Mouse (Mus musculus) forebrain, postnatal 0 days (tissue): ENCODE measurements at regions not wholly inside any gene's neighbourhood (a gene's known extent, or its start where the extent isn't known, plus 50 kb on each side); places are given as distances from the start of the nearest gene placed in this dataset.
A peak's percentile ranks its signal among the peaks of the same experiment; 100 is the strongest.

ENCODE experiments used
- ATAC-seq: fragments of 200-750 bp; cut with Nextera tagmentation; 2 replicates; pipeline ENCODE4 v1.8.0; 2017; ENCODE audit warnings: mild to moderate bottlenecking, moderate library complexity
- DNase-seq: peaks from one replicate; pipeline ENCODE4 v3.0.0-alpha.2; 2015
- H3K27ac ChIP-seq: fragments of 300-500 bp; sonication (generic); 2 replicates; pipeline ENCODE4 v1.5.1; 2014; ENCODE audit warnings: low read depth, mild to moderate bottlenecking, antibody characterized with exemption, low read length, moderate library complexity, mixed read lengths
- H3K27me3 ChIP-seq: fragments of 300-500 bp; sonication (generic); 2 replicates; pipeline ENCODE4 v1.6.1; 2014; ENCODE audit warnings: mild to moderate bottlenecking, low read length, mixed read lengths; ENCODE audit not compliant: insufficient read depth
- H3K36me3 ChIP-seq: fragments of 300-500 bp; sonication (generic); 2 replicates; pipeline ENCODE4 v1.6.1; 2014; ENCODE audit warnings: mild to moderate bottlenecking, moderate library complexity; ENCODE audit not compliant: insufficient read depth
- H3K4me1 ChIP-seq: fragments of 300-500 bp; sonication (generic); 2 replicates; pipeline ENCODE4 v1.6.1; 2014; ENCODE audit warnings: antibody characterized with exemption; ENCODE audit not compliant: insufficient read depth
- H3K4me2 ChIP-seq: fragments of 300-500 bp; sonication (generic); 2 replicates; pipeline ENCODE4 v1.6.1; 2014; ENCODE audit warnings: low read depth, mild to moderate bottlenecking, moderate library complexity
- H3K4me3 ChIP-seq: fragments of 300-500 bp; sonication (generic); 2 replicates; pipeline ENCODE4 v1.5.1; 2014; ENCODE audit warnings: low read depth, low read length, mixed read lengths
- H3K9ac ChIP-seq: fragments of 300-500 bp; sonication (generic); 2 replicates; pipeline ENCODE4 v1.6.1; 2014; ENCODE audit warnings: mild to moderate bottlenecking
- H3K9me3 ChIP-seq: fragments of 300-500 bp; sonication (generic); 2 replicates; pipeline ENCODE4 v1.6.1; 2016; ENCODE audit warnings: low read length
- CTCF ChIP-seq: sonication (generic); IDR thresholded peaks from 2 replicates; pipeline ENCODE4 v1.5.1; 2016; ENCODE audit warnings: antibody characterized with exemption, control low read depth, low read depth
- WGBS: fragments of 180-500 bp; shearing (Covaris S2); extraction: QIAGEN DNeasy Blood & Tissue Kit; methylation state at CpG from one replicate; pipeline ENCODE4 v1.1.7; 2014; 5-methylcytosine and 5-hydroxymethylcytosine counted together

DNA sequence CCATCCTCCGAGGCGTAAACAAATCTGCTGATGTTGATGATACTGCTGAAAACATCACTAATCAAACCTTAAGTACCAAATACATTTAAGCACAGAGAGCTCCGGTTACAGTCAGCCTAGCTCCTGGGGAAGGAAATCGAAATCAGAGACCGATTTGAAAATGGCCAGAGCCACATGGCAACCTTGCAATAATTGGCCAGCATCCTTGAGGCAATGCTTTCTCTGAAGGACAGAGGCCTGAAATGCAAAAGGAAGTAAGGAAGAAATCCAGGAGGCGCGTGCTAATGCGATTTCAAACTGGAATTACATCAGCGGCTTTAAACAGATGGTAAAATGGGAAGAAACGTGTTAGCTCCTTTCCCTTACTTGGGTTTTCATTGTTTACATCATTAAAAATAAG, 177.1 kb downstream of the Sec61b start:
- ATAC-seq (no peak), DNase-seq (peak; percentile 30)
- Histone ChIP-seq H3K27me3 (no peaks in the 10 kb centered on the region), H3K4me1 (0 out of 2 replicates have a peak, but pooled peaks cover 5% of the 10 kb centered on the region), H3K9ac (no peak overlapping the region), H3K9me3 (no peaks in the 10 kb centered on the region), H3K4me2 (no peak overlapping the region), H3K27ac (no peak overlapping the region), H3K36me3 (no peaks in the 10 kb centered on the region), H3K4me3 (no peak overlapping the region)
- WGBS = 57% methylated on average over 10 of the region's 10 CpGs
- TF ChIP-seq CTCF = no peak

DNA sequence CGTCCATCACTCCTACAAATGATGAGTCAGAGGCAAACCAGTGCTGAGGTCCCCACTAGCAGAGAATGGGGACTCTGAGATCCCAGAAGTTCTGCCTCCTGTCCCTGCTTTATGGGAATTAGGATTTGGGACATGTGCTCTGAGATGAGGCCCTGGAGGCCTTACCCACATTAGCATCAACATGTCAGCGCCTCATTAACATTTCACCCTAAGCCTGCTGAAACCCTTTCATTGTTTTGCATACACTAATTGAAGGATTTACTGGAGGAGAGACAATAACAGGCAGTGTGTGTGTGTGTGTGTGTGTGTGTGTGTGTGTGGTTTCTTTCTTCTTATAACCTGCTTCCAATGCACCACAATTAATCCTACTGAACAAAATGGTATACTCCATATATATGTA, 178.7 kb downstream of the Sec61b start:
- WGBS = 40% methylated on average over 2 of the region's 2 CpGs
- no peak; the same call in 1 of the 2 replicates for ATAC-seq
- Histone ChIP-seq H3K36me3 (no peaks in the 10 kb centered on the region), H3K27me3 (no peaks in the 10 kb centered on the region), H3K4me3 (no peak overlapping the region), H3K4me2 (no peak overlapping the region), H3K4me1 (0 out of 2 replicates have a peak, but pooled peaks cover 5% of the 10 kb centered on the region), H3K9me3 (no peaks in the 10 kb centered on the region), H3K9ac (no peak overlapping the region), H3K27ac (no peak overlapping the region)
- no peak for TF ChIP-seq CTCF
- DNase-seq = no peak

- 85% methylated on average over 5 of the region's 5 CpGs for WGBS
- Histone ChIP-seq H3K4me2 (no peak overlapping the region), H3K4me3 (no peak overlapping the region), H3K27me3 (no peaks in the 10 kb centered on the region), H3K9ac (no peak overlapping the region), H3K36me3 (no peaks in the 10 kb centered on the region), H3K4me1 (no peaks in the 10 kb centered on the region), H3K27ac (no peak overlapping the region), H3K9me3 (no peaks in the 10 kb centered on the region)
- DNase-seq (no peak), ATAC-seq (no peak)
- TF ChIP-seq CTCF = no peak
Measured at GRCm38 (mm10) chr4:47669519-47669918, 195.1 kb downstream of the Sec61b start.

- Histone ChIP-seq H3K36me3 (no peaks in the 10 kb centered on the region), H3K27ac (no peak overlapping the region), H3K4me2 (no peak overlapping the region), H3K27me3 (no peaks in the 10 kb centered on the region), H3K4me3 (no peak overlapping the region), H3K9me3 (no peaks in the 10 kb centered on the region), H3K4me1 (no peaks in the 10 kb centered on the region), H3K9ac (no peak overlapping the region)
- ATAC-seq (peak; percentile 25; the same call in 1 of the 2 replicates), DNase-seq (no peak)
- WGBS = 78% methylated on average over 3 of the region's 3 CpGs
- TF ChIP-seq CTCF = no peak
Measured at GRCm38 (mm10) chr4:47670476-47670875, 196.0 kb downstream of the Sec61b start.

DNA sequence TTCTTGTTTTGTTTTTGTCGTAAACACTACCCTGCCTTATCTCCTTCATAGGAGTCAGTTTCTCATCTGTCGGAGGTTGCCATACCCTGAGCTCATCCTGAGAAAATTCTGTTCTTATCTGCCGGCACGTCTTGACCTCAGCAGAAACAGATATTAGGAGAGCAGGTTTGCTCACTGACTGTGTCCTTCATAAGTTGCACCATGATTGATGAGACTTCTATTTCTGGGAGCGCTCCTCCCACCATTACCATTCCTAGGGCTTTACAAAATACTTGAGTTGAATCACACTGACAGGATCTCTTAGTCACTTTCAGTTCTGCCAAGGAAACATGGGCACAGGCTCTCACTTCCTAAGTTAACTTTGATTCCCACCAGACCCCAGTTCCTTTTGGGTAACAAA, 196.9 kb downstream of the Sec61b start:
- Histone ChIP-seq H3K27me3 (no peaks in the 10 kb centered on the region), H3K4me1 (no peaks in the 10 kb centered on the region), H3K9ac (no peak overlapping the region), H3K9me3 (no peaks in the 10 kb centered on the region), H3K4me2 (no peak overlapping the region), H3K4me3 (no peak overlapping the region), H3K36me3 (no peaks in the 10 kb centered on the region), H3K27ac (no peak overlapping the region)
- ATAC-seq = no peak
- DNase-seq = no peak
- no peak for TF ChIP-seq CTCF
- WGBS = 98% methylated on average over 5 of the region's 5 CpGs

DNA sequence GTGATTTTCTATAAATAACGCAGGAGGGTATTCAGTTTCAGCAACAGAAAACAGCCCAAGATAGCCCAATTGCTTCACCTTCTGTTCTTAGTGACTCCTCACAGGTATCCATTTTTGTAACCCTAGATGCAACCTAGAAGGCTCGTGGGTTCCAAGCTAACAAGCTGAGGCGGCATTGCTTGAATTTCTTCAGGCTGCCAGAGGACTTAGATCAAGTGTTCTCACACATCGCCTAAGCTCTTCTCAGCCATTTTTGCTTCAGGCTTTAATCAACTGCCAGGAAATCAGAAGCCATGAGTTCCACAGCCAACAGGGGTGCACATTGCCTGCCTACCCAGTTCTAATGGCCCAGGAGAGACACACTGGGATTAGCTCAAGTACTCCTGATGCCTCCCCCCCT, 206.7 kb downstream of the Sec61b start:
- Histone ChIP-seq H3K4me1 (no peaks in the 10 kb centered on the region), H3K36me3 (no peaks in the 10 kb centered on the region), H3K27me3 (no peaks in the 10 kb centered on the region), H3K4me3 (no peak overlapping the region), H3K9ac (no peak overlapping the region), H3K27ac (no peak overlapping the region), H3K4me2 (no peak overlapping the region), H3K9me3 (no peaks in the 10 kb centered on the region)
- ATAC-seq (no peak), DNase-seq (no peak)
- no peak for TF ChIP-seq CTCF
- WGBS = 90% methylated on average over 4 of the region's 4 CpGs

GRCm38 (mm10) chr4:47691207-47691606, 216.7 kb downstream of the Sec61b start:
- no peaks in the 10 kb centered on the region for H3K4me1 ChIP-seq
- no peak overlapping the region for H3K4me2 ChIP-seq
- no peak for TF ChIP-seq CTCF
- H3K4me3 ChIP-seq = no peak overlapping the region
- H3K27ac ChIP-seq = no peak overlapping the region
- H3K9ac ChIP-seq = no peak overlapping the region
- H3K9me3 ChIP-seq = no peaks in the 10 kb centered on the region
- DNase-seq (no peak), ATAC-seq (no peak)
- no peaks in the 10 kb centered on the region for H3K27me3 ChIP-seq
- no peaks in the 10 kb centered on the region for H3K36me3 ChIP-seq
- WGBS = 86% methylated on average over 2 of the region's 2 CpGs

- ATAC-seq = peak; percentile 54
- peak overlapping the region; percentile 68 for H3K27ac ChIP-seq
Measured at GRCm38 (mm10) chr4:47692654-47693053, 218.2 kb downstream of the Sec61b start.

More at GRCm38 (mm10) chr4:47692654-47693053, 218.2 kb downstream of the Sec61b start:
- Histone ChIP-seq H3K4me1 (no peaks in the 10 kb centered on the region), H3K4me2 (no peak overlapping the region), H3K4me3 (no peak overlapping the region), H3K36me3 (no peaks in the 10 kb centered on the region), H3K27me3 (no peaks in the 10 kb centered on the region), H3K9me3 (no peaks in the 10 kb centered on the region), H3K9ac (no peak overlapping the region)
- peak; percentile 57 for DNase-seq
- no peak for TF ChIP-seq CTCF
